Mouse (Mus musculus) frontal cortex, adult 2 months (tissue): ENCODE data around the gene Prss23. TPM values are rescaled to one million over a fixed set of nuclear protein-coding genes. Genes with fewer than 3 reads are reported as not detected.

Experiments
- DNase-seq, 2 experiments: peaks; one replicate each; pipeline ENCODE4 v3.0.0; 2022; ENCODE audit warnings: low spot score in 1 of 2; ENCODE audit errors: extremely low spot score in 1 of 2
- polyA plus RNA-seq: library from polyadenylated mRNA; depleted of rRNA; stranded (reverse); fragments of >200 nt; gene quantifications from 2 replicates; pipeline ENCODE4 v1.2.3, GENCODE M21; 2012; rRNA removed

Prss23 gene
- polyA plus RNA-seq, 1 experiment: 101 TPM

DNA sequence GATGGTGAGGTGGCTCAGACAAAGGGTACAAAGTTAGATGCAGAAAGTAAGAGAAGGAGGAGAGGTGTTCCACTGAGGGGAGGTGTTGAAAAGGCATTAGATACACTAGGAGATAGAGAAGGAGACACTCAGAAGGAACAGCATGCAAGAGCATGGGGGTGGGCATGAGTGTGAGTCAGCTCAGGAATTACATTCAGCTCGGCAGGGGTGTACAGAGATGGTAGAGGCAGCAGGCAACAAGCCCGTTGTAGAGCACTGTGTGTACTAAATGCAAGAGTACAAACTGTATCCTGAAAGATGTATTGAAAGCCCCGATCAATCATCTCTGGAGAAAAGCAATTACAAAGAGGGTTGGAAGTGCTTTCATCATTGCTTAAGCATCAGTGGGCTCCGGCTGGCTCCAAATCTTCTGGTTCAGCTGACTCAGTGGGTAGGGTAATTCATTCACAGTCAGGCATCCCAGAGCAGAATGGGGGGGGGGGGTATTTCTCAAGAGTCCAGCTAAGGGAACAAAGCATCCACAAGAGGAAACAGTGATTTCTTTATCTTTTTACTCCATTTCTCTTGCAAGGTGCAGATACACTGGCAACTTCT is 15.0 kb downstream of the Prss23 start:
- DNase-seq: peak in 1 of 2 experiments; percentile 56

DNA sequence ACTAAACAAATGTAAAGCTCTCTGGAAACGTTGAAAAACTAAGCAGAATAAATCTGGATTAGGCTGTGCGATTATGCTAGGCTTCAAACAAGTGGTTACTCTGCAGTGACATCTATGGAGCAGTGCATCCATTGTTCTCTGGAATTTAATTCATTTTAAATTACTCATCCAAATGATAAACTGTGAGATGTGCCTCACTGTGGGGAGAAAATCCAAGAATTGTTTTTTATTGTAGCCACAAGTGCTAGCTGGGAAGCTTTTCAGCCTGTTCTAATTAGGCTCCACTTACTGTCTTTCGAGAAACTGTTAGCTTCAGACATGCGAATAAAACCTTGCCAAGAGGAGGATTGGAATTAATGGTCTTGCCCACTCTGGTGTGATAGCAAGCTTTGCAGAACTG is 18.3 kb downstream of the Prss23 start:
- DNase-seq: no peak

DNA sequence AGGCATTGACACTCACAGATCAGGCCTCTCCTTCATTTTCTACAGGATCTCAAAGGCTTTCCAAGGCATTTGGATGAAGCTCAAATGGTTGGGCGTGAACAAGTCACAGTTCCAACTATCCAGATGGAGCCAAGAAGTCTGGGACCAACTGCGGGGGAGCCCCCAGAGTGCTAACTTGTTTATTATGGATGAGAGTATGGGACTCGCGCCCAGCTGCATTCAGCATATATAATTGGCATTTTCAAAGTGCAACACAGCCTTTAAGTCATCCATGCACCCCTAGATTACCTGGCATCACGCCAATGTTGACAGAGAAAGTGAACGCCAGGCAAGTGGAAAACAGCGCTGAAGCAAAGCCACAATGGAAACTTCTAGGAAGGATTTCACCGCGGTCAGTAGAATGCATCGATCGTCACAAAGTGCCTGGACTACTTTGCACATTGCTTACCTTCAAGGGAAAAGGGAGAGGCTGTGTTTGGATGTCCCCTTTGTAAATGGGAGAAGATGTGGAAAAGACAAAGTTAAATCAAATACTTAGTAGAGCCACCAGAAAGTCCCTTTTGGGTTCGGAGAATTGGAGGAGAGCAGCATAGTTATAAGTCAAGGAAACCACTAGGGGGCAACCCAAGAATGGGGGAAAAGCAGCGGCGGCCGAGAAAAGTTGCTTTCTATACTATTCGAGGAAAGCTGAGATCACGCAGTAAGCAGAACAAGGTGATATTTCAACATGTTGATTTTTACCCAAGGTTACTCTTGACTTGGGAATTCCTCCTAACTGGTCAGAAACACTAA is 27.3 kb downstream of the Prss23 start:
- peak; percentile 77 to 90 for DNase-seq

DNA sequence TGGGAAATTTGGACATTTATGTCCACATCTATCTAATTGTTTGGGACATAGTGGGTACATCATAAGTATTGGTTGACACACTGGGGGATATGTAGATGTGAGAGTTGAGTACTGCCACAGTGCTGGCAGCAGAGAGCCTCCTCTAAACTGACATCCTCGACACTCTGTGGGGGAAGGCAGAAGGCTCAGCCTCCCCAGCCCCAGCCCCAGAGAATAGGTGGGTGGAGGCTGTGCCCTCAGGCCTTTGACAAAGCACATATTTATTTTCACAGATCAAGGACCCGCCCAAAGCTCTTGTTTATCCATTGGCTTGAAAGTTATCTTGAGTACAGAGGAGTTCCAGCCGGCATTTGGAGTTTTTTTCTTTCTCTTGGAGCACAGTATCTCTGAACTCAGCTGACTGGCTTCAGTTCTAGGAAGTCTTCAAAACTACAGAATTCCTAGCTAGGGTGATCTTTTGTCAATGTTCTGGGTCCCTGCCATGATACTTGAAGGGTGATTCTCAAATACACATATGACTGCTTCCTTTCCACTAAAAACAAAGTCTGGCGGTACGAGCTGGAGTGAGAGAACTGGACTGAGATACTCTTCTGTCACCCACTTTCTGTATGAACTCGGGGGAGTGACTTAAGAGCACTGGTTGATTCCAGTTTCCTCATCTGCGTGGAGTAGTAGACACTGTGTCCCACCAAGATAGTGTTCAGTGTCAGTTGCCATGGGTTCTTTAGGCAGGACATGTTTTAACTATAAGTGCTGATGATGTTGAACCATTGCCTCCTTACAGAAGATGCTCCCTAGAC is 43.0 kb downstream of the Prss23 start:
- no peak for DNase-seq

DNA sequence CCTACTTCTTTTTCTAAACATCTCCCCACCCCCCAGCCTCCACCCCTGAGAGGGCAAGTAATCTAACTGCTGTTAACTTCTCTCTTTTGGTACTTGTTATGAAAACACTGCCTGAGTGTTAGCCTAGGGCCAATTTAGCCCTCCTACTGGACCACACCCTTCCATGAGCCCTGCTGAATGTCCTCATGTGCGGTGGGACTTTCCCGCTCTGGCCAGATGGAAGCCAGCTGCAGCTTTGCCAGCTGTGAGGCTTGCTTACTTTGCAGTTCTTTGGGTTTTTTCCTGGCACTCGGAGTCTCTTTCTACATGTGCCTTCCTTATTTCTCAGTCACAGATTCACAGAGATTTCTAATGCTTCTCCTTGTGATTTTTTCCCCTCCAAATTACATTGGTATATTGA is 45.3 kb downstream of the Prss23 start:
- DNase-seq: no peak

DNA sequence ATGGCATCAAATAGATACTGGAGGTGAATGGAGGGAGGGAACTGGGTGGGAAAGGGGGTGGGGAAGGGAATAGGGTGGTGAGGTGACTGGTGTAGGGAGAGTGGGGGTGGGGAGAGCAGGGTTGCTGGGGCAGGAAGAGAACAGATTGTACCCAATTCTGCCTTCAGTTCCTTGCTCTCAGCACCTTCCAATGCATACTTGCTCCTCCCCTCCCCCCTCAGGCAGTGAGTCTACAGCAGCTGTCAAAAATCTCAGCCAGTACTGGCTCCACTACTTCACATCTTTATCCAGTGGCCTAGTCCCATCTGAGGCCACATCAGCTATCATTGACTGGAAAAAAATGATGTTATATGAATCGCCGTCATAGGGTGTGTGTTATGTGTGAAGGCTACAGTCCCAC is 48.5 kb downstream of the Prss23 start:
- no peak for DNase-seq

DNA sequence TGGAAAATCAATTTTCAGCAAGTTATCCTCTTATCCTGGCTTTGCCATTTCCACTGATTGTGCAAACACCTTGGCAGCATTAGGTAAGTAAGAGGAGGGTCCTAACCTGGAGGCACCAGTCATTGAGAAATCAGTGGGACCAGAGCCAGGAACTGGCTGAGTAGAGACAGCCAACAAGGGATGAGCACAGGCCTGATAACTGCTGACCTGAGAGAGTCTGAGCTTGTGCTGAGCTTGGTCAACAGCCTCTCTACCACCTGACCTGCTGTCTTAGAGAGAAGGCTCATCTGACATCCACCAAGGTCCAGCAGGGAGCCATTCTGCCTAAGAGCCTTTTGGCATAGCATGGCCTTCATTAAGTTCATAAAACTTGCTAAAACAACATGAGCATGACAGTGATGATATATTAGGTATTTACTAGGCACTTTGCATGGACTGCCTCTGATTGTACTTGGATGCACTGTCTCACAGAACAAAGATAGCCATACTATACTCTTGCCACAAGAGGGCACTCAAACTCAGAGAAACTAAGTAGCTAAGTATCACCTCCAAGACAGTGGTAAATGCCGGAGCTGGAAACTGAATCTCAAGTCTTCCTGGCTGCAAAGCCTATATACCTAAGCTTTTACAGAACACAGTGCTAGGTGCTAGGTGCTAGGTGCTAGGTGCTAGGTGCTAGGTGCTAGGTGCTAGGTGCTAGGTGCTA is 49.5 kb downstream of the Prss23 start:
- DNase-seq: peak in 1 of 2 experiments; percentile 83

DNA sequence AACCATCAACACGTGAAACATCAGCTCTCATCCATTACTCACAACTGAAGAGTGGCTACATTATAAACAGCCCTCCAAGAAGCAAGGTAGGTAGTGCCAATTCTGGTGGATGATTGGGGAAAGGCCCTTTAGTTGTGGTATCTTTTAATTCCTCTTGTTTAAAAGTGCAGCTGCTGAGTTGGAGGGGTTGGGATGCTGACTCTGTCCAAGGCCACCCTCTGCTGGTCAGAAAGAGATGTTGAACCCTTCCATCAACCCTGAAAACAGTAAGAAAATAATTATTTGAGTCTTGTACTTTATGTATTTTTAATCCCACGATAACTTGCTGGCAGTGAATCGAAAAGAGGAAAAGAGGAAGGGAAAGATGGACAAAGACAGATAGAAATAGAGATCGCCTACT is 53.5 kb downstream of the Prss23 start:
- peak in 1 of 2 experiments; percentile 30 for DNase-seq

DNA sequence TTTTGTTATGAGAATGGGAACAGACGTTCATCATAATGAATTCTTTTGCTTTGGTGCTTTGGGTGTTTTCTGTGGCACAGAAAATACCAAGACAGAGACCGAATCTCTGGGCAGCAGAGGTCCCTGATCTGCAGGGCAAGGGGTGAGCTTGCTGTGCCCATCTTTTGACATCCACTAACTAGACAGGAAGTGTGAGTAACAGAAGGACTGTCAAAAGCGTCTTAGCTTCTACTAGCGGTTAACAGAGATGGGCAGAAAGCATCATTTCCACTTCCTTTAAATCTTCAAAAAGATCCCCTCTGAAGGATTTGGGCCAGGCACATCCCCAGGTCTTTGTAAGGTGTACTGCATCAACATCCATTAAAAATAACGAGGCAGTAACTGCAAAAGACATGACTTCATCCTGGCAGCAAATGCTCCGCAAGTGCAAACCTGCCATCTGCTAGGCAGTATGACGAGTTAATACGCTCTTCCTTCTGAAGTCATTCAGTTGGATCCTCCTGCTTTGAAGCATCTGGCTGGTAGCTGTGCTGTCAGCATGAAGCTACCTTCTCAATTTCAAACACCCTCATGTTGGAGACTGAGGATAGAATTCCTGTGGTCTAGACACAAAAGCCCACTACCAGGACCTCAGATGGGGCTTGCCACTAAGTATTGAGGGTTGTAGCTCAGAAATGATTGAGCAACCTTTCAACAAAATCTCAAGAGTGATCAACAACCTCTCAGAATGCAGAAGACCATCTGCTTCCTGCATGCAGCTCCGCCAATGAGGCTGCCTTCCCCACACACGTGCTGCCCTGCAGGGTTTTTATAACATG is 63.0 kb downstream of the Prss23 start:
- no peak for DNase-seq

DNA sequence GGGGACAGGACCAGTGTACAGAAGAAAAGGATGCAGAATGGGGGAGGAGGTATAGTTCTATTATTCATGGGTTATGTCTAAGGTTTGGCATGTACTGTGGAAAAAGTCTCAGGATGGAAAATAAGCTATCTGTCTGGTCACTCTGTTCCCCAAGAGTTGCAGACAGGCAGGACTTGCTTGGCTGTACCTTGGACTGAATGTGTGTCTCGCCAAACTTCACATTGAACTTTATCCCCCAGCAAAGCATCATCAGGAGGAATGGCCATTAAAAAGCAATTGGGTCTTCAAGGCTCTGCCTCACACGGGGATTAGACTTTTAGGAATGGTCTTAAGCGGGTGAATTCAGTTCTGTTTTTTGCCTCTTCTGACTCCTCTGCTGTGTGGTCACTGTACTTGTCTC is 63.7 kb downstream of the Prss23 start:
- no peak for DNase-seq

DNA sequence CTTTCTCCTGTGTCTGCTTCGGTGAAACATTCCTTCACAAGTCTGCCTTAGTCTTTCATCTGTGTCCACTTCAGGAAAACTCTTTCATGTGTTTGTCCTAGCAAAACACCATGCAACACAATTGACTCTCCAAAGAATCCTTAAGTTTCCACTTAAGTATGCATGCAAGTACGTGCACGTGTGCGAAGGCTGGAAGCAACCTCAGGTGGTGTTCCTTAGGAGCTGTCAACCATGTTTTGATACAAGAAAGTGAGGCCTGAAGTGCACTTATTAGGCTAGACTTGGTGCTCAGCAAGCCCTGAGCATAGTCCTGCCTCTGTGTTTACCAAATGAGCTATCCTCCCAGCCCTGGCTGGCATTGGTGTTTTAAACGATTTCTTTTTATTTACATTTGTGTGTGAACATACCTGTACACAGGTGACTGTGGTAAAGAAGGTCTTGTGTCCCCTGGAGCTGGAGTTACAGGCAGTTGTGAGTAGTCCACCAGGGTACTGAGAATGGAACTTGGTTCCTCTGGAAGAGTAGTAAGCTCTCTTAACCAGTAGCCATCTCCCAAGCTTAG is 64.3 kb downstream of the Prss23 start:
- DNase-seq: no peak

DNA sequence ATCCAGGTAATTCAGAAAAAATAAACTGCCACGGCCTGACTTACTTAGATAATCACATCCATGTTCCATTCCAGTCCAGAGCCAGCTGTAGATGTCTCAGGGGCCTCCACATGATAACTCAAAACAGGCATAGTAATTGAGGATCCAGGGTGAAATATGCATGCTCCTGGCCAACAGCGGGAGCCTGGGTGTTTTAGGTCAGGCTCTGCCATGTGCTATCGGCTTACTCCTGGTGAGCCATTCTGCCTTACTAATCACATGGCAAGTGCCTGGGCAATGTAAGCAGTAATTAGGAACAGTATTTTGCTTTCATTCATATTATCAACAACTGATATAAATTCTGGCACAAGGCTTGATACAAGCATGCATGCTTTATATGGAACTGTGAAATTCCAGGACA is 65.6 kb downstream of the Prss23 start:
- no peak for DNase-seq

DNA sequence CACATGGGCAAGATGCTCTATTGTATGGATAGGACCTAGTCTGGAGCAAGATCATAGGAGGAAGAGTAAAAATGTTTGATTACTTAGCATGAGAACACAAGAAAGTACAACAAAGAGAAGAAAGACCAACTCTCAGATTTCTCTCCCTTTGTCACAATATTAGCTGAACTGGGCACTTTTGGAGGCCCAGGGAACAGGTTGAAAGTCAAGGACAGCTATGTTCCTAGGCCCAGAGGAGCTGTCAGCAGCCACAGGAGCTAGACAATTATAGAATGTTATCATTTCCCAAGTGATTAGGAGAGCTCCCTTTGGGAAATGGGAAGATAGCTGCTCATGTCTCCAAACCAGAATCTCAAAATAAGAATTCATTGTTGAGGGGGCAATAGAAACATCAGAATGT is 66.1 kb downstream of the Prss23 start:
- DNase-seq: no peak

DNA sequence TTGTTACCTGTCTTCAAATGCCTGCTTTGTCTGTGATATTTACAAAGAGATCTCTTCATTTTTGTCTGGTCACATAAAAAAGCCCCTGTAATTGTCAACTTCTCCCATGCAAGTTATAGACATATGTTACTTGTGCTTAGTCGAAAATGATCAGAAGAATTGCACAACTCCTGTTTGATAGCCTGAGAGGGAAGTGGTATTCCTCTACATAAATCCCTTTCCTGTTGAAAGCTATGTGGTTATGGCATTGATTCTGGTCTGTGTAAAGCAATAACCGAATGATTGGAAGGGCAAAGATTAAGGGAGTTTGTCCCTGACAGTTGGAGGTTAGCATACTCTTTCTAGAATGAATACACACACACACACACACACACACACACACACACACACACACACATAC is 67.3 kb downstream of the Prss23 start:
- DNase-seq: no peak

Other genes starting within 250 kb of the Prss23 start
- gene Tmem135, start 123.0 kb downstream of the Prss23 start, polyA plus RNA-seq: 35.3 and 37.5 TPM in 2 replicates
- 4.7 and 5.0 TPM in 2 replicates for gene Fzd4, start 122.8 kb downstream of the Prss23 start, polyA plus RNA-seq
- gene Me3, start 105.2 kb upstream of the Prss23 start, polyA plus RNA-seq: 95.0 and 110 TPM in 2 replicates